Mouse (Mus musculus): ENCODE results near the gene Tmem127. TPM values are rescaled to one million over a fixed set of nuclear protein-coding genes. Genes with fewer than 3 reads are reported as not detected.
"Not testable (repeated sequence)": the region's sequence is repeated elsewhere in the genome, so short reads cannot be mapped to it uniquely, and the experiment has no call there.

Gene Tmem127
- total RNA-seq (2021) = 10 to 100 TPM; 39.0 to 41.8 TPM
- long read RNA-seq, experiment 1, full-length matches to known transcripts = 22 of 45 reads
- long read RNA-seq, experiment 1, partial matches to known transcripts = 21 of 45 reads
- long read RNA-seq, experiment 1, other reads (novel, unspliced or antisense) = 2 of 45 reads
- long read RNA-seq, experiment 2, full-length matches to known transcripts = 7 of 26 reads
- long read RNA-seq, experiment 2, partial matches to known transcripts = 1 of 26 reads
- long read RNA-seq, experiment 2, other reads (novel, unspliced or antisense) = 18 of 26 reads

GRCm38 (mm10) chr2:127247592-127248333 lies at the start of gene Tmem127, which contains the start of gene Ciao1:
Gene Tmem127 (plus strand): TSS chr2:127247908.
Gene Ciao1 (minus strand): TSS chr2:127247816.
- DNase-seq = peak; percentile 96

DNA sequence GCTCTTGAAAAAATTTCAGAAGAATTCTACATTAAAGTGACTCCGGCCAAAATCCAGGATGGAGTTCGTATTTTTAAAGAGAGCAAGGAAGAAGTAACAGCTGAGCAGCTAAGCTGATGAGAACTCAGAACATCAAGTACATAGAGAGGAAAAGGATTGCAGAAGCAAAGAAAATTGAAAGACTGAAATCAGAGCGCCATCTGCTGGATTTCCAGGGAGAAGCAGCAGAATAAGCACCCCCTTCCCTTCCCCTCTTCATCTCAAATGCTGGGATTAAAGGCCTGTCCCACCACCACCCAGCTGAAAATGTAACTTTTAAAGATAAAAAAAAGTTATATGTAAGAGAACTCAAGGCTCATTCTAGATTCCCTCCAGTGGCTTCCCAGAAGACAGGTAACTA lies 42.8 kb upstream of the Tmem127 start:
- peak; percentile 59 for DNase-seq

- not testable (repeated sequence) for DNase-seq
These were observed 41.8 kb upstream of the Tmem127 start for GRCm38 (mm10) chr2:127205936-127206335.

GRCm38 (mm10) chr2:127206916-127207315 lies 40.8 kb upstream of the Tmem127 start:
- DNase-seq = no peak

DNA sequence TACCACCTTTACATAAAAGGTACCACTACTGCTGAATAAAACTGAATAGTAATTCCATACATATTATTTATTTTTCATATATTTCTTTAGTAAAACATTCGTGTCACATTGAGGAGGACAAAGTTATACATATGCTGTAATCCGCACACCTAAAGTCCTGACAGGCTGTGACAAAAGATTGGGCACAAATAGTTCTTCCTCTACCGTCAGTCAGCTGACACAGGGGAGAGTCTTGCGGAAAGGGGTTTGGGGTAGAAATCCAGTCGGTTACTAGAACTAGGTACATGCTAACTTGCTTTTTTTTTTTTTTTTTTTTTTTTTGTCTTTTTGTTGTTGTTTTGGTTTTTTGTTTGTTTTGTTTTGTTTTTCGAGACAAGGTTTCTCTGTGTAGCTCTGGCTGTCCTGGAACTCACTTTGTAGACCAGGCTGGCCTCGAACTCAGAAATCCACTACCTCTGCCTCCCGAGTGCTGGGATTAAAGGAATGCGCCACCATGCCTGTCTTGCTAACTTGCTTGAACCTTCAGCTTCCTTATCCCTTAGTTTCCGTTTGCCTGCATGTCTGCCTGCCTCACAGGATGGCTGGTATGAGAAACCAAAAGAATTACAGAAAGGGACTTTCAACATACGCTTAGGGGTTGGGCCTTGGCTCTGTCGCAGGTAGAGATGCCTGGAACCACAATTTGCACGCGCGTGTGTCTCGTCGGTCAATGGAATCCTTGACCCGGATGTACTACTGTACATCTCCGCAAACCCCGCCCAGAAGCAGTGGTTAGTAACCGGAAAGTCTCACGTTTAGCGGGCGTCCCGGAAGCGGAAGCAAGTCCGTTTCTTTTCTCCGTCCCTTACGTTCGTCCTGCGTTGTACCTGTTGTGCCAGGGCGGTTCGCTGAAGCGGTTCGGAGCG lies 39.9 kb upstream of the Tmem127 start, which contains the start of the genes 1810024B03Rik and Snrnp200:
Gene 1810024B03Rik (minus strand): TSS at position 734 of the 905 bp plus-strand sequence.
Gene Snrnp200 (plus strand): TSS at position 840 of the 905 bp plus-strand sequence.
- peak; percentile 87 for DNase-seq

- no peak for DNase-seq
These were observed 39.3 kb upstream of the Tmem127 start for GRCm38 (mm10) chr2:127208452-127208769.

- DNase-seq = no peak
These were observed 37.0 kb upstream of the Tmem127 start for GRCm38 (mm10) chr2:127210701-127211100.

DNA sequence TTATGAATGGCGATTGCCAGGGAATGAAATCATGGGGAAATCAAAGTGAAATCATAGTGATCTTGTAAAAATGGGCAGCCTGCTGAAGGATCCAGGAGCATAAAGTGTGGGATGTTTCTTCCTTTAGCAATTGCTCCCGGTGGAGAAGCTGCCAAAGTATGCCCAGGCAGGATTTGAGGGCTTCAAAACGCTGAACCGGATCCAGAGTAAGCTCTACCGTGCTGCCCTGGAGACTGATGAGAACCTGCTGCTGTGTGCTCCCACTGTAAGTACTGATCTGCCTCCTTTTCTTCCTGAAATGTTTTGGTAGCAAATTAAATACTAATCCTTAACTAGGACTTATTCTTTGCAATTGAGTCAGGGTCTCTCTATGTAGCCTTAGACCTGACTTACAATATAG lies 30.0 kb upstream of the Tmem127 start:
- DNase-seq = no peak

DNA sequence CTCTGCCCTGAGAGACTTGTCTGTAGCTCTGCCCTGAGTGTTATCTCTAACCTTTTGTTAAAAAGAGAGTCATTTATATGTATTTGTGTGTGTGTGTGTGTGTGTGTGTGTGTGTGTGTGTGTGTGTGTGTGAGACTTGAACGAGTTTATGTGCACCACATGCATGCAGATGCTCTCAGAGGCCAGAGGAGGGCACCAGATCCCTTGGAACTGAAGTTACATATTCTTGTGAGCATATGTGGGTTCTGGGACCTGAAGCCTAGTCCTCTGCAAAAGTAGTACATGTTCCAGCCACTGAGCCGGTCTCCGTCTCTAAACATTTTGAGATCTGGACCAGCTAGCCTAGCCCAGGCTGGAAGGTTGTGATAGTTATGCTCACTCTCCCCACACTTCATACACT lies 22.4 kb upstream of the Tmem127 start:
- DNase-seq = no peak

GRCm38 (mm10) chr2:127237897-127238610 lies 9.7 kb upstream of the Tmem127 start:
- no peak for DNase-seq

DNA sequence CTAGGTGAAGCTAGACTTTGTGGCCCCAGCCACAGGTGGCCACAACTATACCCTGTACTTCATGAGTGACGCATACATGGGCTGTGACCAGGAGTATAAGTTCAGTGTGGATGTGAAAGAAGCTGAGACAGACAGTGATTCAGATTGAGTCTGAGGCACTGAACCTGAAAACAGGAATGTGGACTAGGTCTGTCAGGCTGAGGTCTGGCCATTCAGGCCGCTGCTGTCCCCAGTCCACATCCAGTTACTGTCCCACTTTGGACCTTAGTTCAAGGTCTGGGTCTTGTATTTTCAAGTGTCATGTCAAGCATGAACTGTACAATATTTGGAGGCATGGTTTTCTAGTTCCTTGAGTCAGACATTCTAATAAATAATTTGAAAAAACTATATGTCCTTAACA lies 7.6 kb upstream of the Tmem127 start:
- no peak for DNase-seq

GRCm38 (mm10) chr2:127248334-127249004 lies 761 bp downstream of the Tmem127 start:
- peak; percentile 54 for DNase-seq

GRCm38 (mm10) chr2:127250291-127251008 lies 2.7 kb downstream of the Tmem127 start:
- DNase-seq = no peak

DNA sequence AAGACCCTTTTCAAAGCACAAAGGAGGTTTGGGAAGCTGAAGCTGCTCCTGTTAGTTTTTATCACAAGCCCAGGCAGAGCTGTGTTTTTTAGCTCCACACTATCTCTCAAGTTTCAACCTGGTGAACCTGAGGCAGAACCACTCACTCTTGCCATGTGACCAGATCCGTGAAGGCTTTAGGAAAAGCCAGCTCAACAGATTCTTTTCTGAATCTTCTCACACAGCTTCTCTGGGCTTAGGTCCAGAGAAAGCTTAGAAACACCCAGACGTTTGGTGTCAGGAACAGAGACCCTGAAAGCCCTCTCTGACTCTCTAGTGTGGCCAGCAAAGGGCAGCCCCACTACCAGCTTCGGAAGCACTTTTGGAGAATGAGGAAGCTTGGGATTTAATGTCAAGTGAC lies 3.7 kb downstream of the Tmem127 start:
- no peak for DNase-seq

- peak; percentile 19 for DNase-seq
These were observed 4.3 kb downstream of the Tmem127 start for GRCm38 (mm10) chr2:127251880-127252527.

DNA sequence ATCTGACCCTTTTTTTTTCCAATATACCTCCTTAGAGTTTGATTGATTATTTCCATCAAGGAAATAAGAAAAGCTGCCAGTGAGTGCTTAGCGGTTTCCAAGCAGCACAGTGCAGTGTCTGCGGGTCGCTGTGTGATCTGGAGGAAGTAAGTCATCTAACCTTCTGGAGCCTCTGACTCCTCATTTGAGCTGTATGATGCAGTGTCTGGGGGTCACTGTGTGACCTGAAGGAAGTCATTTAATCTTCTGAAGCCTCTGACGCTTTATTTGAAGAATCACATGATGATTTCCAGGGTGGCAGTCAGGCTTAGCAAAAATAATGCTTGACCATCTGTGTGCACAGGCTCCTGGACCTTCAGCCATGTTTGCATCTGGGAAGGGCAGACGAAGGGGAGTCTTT lies 5.1 kb downstream of the Tmem127 start:
- DNase-seq = no peak

GRCm38 (mm10) chr2:127254604-127255134 lies 7.0 kb downstream of the Tmem127 start:
- DNase-seq = no peak

GRCm38 (mm10) chr2:127255294-127255693 lies 7.6 kb downstream of the Tmem127 start:
- DNase-seq = no peak

- DNase-seq = no peak
These were observed 11.6 kb downstream of the Tmem127 start for GRCm38 (mm10) chr2:127259340-127259739.

- no peak for DNase-seq
These were observed 14.8 kb downstream of the Tmem127 start for GRCm38 (mm10) chr2:127262480-127262879.

Measured in gastrocnemius, postnatal 10 days (tissue).